ENCODE assay signal across 18 mouse cellular contexts in the genomic region with DNA sequence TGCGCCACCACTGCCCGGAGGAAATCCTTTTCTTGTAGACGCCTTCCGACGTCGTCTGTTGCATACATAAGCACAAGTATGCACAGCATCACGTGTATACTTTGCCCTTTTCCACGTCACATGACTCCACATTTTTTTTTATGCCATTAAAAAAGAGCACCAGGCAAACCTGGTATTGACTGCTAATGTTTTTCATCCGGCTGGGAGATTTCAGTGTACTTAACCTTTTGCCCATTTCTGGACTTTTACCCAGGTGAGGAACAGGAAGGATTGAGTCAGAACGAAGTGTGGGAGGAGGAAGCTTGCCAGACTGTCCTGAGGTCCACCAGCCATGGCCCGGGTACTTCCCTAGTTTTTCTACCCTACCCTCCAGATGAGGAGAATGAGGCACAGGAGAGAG. TPM values are rescaled to one million over a fixed set of nuclear protein-coding genes. Genes with fewer than 3 reads are reported as not detected.
DNase-seq lines count a peak whose midpoint lies in the region; ATAC-seq and TF ChIP-seq lines count a peak whose summit lies in the region.
"Had no signal": no experiment of that assay in that cellular context is flagged by ENCODE, and none has a peak within 500 bp of the region (broad histone marks: within the 10 kb centered on the region; RNA-seq: fewer than 3 reads in every experiment).

No protein-coding gene starts in this region.

- ATAC-seq in common myeloid progenitor, adult 5-6 weeks (replicated peaks; ENCODE audit: low read depth, poor library complexity, severe bottlenecking): 0 out of 2 replicates have a peak, but pooled peaks have one; percentile 24

- H3K27me3 ChIP-seq in kidney, adult 2 months (replicated peaks; ENCODE audit: control insufficient read depth, insufficient read depth, low read length): no peaks in the 10 kb centered on the region
- H3K27me3 ChIP-seq in myocyte (ENCODE audit: control insufficient read depth, insufficient read depth, insufficient read length): no peaks in the 10 kb centered on the region
- H3K27me3 ChIP-seq: limb, embryonic 15.5 days had no signal

- TF ChIP-seq CTCF in kidney, adult 2 months (conservative IDR thresholded peaks at IDR 0.05; ENCODE audit: insufficient read depth, insufficient read length, low read depth, low read length): no peak
- TF ChIP-seq CTCF in layer of hippocampus, adult 2 months (conservative IDR thresholded peaks at IDR 0.05): no peak

- intact Hi-C loops in heart, postnatal 25 days (cut with DNase I): no loop called here

- 52% methylated on average over 11 of the region's 11 CpGs for WGBS in kidney, adult 2 months

- H3K4me3 ChIP-seq in kidney, adult 2 months (ENCODE audit: insufficient read depth, low read depth, low read length): no peak overlapping the region
- H3K4me3 ChIP-seq in myocyte: no peak overlapping the region
- H3K4me3 ChIP-seq in layer of hippocampus, adult 2 months: no peak overlapping the region
- H3K4me3 ChIP-seq: forebrain, embryonic 10.5 days; limb, embryonic 15.5 days had no signal

- no peak for TF ChIP-seq POLR2A in kidney, adult 2 months (IDR thresholded peaks at IDR 0.05; ENCODE audit: low read depth, low read length)
- no peak for TF ChIP-seq POLR2A in myocyte (IDR thresholded peaks at IDR 0.05; ENCODE audit: insufficient read length, low read depth)

- no peaks in the 10 kb centered on the region for H3K36me3 ChIP-seq in kidney, adult 2 months (ENCODE audit: control insufficient read depth, insufficient read depth, low read length)
- H3K36me3 ChIP-seq in myocyte (ENCODE audit: control insufficient read depth, insufficient read depth): no peaks in the 10 kb centered on the region
- H3K36me3 ChIP-seq: forebrain, embryonic 10.5 days; limb, embryonic 15.5 days had no signal

- H3K79me2 ChIP-seq in myocyte (ENCODE audit: control insufficient read depth, insufficient read depth): no peaks in the 10 kb centered on the region

- peak; percentile 84 for DNase-seq in kidney, adult 2 months
- no peak for DNase-seq in kidney, postnatal 10 days
- peak; percentile 59 to 76 for DNase-seq in kidney, postnatal 36 days
- DNase-seq in thymus, postnatal 10 days (ENCODE audit: low spot score in 2 of 2): no peak
- no peak for DNase-seq in layer of hippocampus, adult 2 months (ENCODE audit: low spot score in 2 of 2)
- no peak for DNase-seq in heart, postnatal 25 days (ENCODE audit: low spot score)
- DNase-seq: adrenal gland, postnatal 36 days; cerebellum, adult 9-10 months; heart, postnatal 14 days; layer of hippocampus, postnatal 36 days; thymus, adult 18-20 months had no signal

- H3ac ChIP-seq in myocyte (ENCODE audit: control insufficient read depth, insufficient read length): no peak overlapping the region

- H3K27ac ChIP-seq in kidney, adult 2 months (ENCODE audit: insufficient read depth, low read depth, low read length): peak overlapping the region; percentile 76
- H3K27ac ChIP-seq in layer of hippocampus, adult 2 months: no peak overlapping the region
- H3K27ac ChIP-seq: hindbrain, embryonic 14.5 days; limb, embryonic 15.5 days had no signal

- peaks cover 5% of the 10 kb centered on the region; the same call in 1 of the 2 replicates for H3K4me1 ChIP-seq in kidney, adult 2 months (ENCODE audit: control insufficient read depth, insufficient read depth, low read length)

- H3K4me2 ChIP-seq in myocyte (ENCODE audit: low read depth): peak overlapping the region; percentile 64
- H3K4me2 ChIP-seq: heart, embryonic 11.5 days; hindbrain, embryonic 14.5 days; limb, embryonic 15.5 days; midbrain, embryonic 11.5 days had no signal

TF ChIP-seq in myocyte, 11 proteins besides CTCF, POLR2A, EP300 and RAD21:
- TF ChIP-seq USF1 (IDR thresholded peaks at IDR 0.05; ENCODE audit: low read depth) (no peak), MYOG (IDR thresholded peaks at IDR 0.05; ENCODE audit: control insufficient read depth in 1 of 3, insufficient read depth in 1 of 3, insufficient read length in 2 of 3, low read depth in 2 of 3) (no peak), MAX (IDR thresholded peaks at IDR 0.05; ENCODE audit: low read depth) (no peak), TCF3 (IDR thresholded peaks at IDR 0.05; ENCODE audit: insufficient read length, low read depth) (no peak), CEBPB (IDR thresholded peaks at IDR 0.05; ENCODE audit: insufficient read depth, poor library complexity, severe bottlenecking) (no peak), E2F4 (IDR thresholded peaks at IDR 0.05; ENCODE audit: insufficient read depth) (no peak), POLR2AphosphoS2 (IDR thresholded peaks at IDR 0.05; ENCODE audit: insufficient read length, low read depth) (no peak), REST (IDR thresholded peaks at IDR 0.05; ENCODE audit: insufficient read depth, insufficient read length) (no peak), TCF12 (IDR thresholded peaks at IDR 0.05; ENCODE audit: insufficient read depth, poor library complexity, severe bottlenecking) (no peak), SRF (IDR thresholded peaks at IDR 0.05; ENCODE audit: control insufficient read depth, insufficient read length, low read depth) (no peak), MYOD1 (IDR thresholded peaks at IDR 0.05; ENCODE audit: control insufficient read depth in 1 of 3, insufficient read length in 2 of 3, low read depth in 2 of 3) (no peak)

RNA-seq across cellular contexts. Expression of gene Dusp5, which starts 25.5 kb away (rescaled TPM):
- 1.0 and 2.0 TPM in 2 replicates for polyA plus RNA-seq in kidney, adult 2 months (2012; rRNA removed)
- 16.6 and 19.8 TPM in 2 replicates for total RNA-seq in common myeloid progenitor, adult 5-6 weeks (2017)
- 4.5 TPM for polyA plus RNA-seq in myocyte (2012; fragmentation: generic; extraction: Trizol)
- 10 to 100 TPM; 20.5 to 24.5 TPM for total RNA-seq in layer of hippocampus, adult 2 months (2021)
- 1 to 10 TPM; 6.2 to 7.6 TPM for total RNA-seq in heart, postnatal 25 days (2021)

RNA-seq across cellular contexts. Expression of gene Nutf2-ps1, which starts 34.5 kb away (rescaled TPM):
- polyA plus RNA-seq in kidney, adult 2 months (2012; rRNA removed): 96.4 and 112 TPM in 2 replicates
- total RNA-seq in common myeloid progenitor, adult 5-6 weeks (2017): 193 and 221 TPM in 2 replicates
- 34.3 TPM for polyA plus RNA-seq in myocyte (2012; fragmentation: generic; extraction: Trizol)
- total RNA-seq in layer of hippocampus, adult 2 months (2021): 10 to 100 TPM; 23.6 to 36.0 TPM
- total RNA-seq in heart, postnatal 25 days (2021): 10 to 100 TPM; 83.1 to 93.2 TPM

RNA-seq across cellular contexts. Expression of gene Smc3, which starts 45.8 kb away (rescaled TPM):
- 3.3 and 5.1 TPM in 2 replicates for polyA plus RNA-seq in kidney, adult 2 months (2012; rRNA removed)
- total RNA-seq in common myeloid progenitor, adult 5-6 weeks (2017): 188 and 212 TPM in 2 replicates
- 6.5 TPM for polyA plus RNA-seq in myocyte (2012; fragmentation: generic; extraction: Trizol)
- total RNA-seq in layer of hippocampus, adult 2 months (2021): 10 to 100 TPM; 44.7 to 49.4 TPM
- total RNA-seq in heart, postnatal 25 days (2021): 10 to 100 TPM; 22.4 to 23.6 TPM

Comparison
In these comparisons a context has a peak if more than half of its experiments do, and no peak if none do; other contexts are left out.
1. DNase-seq: peak in kidney, adult 2 months (single experiment) and kidney, postnatal 36 days (2 of 2); none in kidney, postnatal 10 days (single experiment), thymus, postnatal 10 days (0 of 2), layer of hippocampus, adult 2 months (0 of 2) and heart, postnatal 25 days (single experiment).